Mouse (Mus musculus) CH12.LX (cell line): ENCODE results near the gene Zfhx3.

Experiments used
- CTCF ChIP-seq, 2 experiments: IDR thresholded peaks in 1 of 2; conservative IDR thresholded peaks in 1 of 2; 2 replicates each; pipeline ENCODE4 v1.5.1; 2011 to 2012; ENCODE audit warnings: low read depth in 2 of 2, low read length in 2 of 2, improper control_type of control experiment in 1 of 2, inconsistent platforms in 1 of 2, mild to moderate bottlenecking in 1 of 2, moderate library complexity in 1 of 2
- E2F4 ChIP-seq: IDR thresholded peaks from 2 replicates; pipeline ENCODE4 v1.6.1; 2011; ENCODE audit warnings: low read depth, low read length, improper control_type of control experiment; ENCODE audit not compliant: insufficient replicate concordance
- ETS1 ChIP-seq: conservative IDR thresholded peaks from 2 replicates; pipeline ENCODE4 v1.6.1; 2012; ENCODE audit warnings: low read depth, mild to moderate bottlenecking, inconsistent platforms, low read length, improper control_type of control experiment, moderate library complexity
- HCFC1 ChIP-seq: IDR thresholded peaks from 2 replicates; pipeline ENCODE4 v1.6.1; 2012; ENCODE audit warnings: low read depth, mild to moderate bottlenecking, inconsistent platforms, low read length, improper control_type of control experiment
- MAX ChIP-seq: IDR thresholded peaks from 2 replicates; pipeline ENCODE4 v1.6.1; 2011; ENCODE audit warnings: low read length, improper control_type of control experiment
- POLR2A ChIP-seq: IDR thresholded peaks from 2 replicates; pipeline ENCODE4 v1.6.1; 2011; ENCODE audit warnings: low read depth, mild to moderate bottlenecking, improper control_type of control experiment, low read length
- UBTF ChIP-seq: IDR thresholded peaks from 2 replicates; pipeline ENCODE4 v1.6.1; 2012; ENCODE audit warnings: low read depth, mild to moderate bottlenecking, inconsistent platforms, low read length, improper control_type of control experiment, moderate library complexity
- ZC3H11A ChIP-seq: IDR thresholded peaks from 2 replicates; pipeline ENCODE4 v1.6.1; 2012; ENCODE audit warnings: low read depth, mild to moderate bottlenecking, inconsistent platforms, low read length, improper control_type of control experiment

DNA sequence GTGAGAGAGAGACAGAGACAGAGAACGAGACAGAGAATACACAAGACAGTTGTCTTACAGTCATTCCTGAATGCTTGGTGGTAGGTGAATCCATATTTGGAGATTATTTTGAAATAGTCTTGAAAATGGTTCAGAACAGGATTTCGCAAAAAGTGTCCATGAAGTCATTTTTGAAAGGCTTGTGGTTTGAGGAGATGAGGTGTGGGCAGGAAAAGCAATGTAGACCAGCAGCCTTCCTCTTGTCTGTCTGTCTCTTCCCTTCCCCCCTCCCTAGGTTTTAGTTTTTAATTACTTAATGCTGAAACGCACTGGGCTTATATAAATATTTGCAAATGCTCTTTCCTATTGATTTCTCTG, 764.0 kb downstream of the Zfhx3 start:
- TF ChIP-seq UBTF (no peak), ETS1 (no peak), MAX (no peak), CTCF (conservative IDR thresholded peaks at IDR 0.05 in 1 of 2, IDR thresholded peaks at IDR 0.05 in 1 of 2; ENCODE audit: low read depth in 2 of 2, low read length in 2 of 2) (no peak), ZC3H11A (no peak), HCFC1 (no peak), E2F4 (no peak), POLR2A (no peak)
